Mouse (Mus musculus) left cerebral cortex, adult 6 months (tissue): ENCODE measurements around the gene Upb1. TPM values are rescaled to one million over a fixed set of nuclear protein-coding genes. Genes with fewer than 3 reads are reported as not detected.

Experiments used
- long read RNA-seq, 2 experiments: library from polyadenylated mRNA; unstranded; transcript quantifications; one replicate each; pipeline ENCODE4 v2.0.0; 2019 to 2020
- polyA plus RNA-seq: library from polyadenylated mRNA; unstranded; fragments of <200 nt; fragmentation: Nextera tagmentation; gene quantifications from 2 replicates; pipeline ENCODE4 v1.2.3, GENCODE M21; 2021

Upb1 gene
- 0.28 and 0.29 TPM in 2 replicates for polyA plus RNA-seq
- long read RNA-seq, experiment 1, transcript Upb1-201 (10 exons, 3,042 nt): major isoform, 6 of 7 reads
- long read RNA-seq, experiment 1, partial matches to known transcripts: 0 of 7 reads
- long read RNA-seq, experiment 1, other reads (novel, unspliced or antisense): 1 of 7 reads
- long read RNA-seq, experiment 2, partial matches to known transcripts: 1 of 3 reads
- long read RNA-seq, experiment 2, other reads (novel, unspliced or antisense): 1 of 3 reads

GRCm38 (mm10) chr10:75400958-75401357, at the start of gene Upb1:
Gene Upb1, plus strand, starts transcription at chr10:75401115.

Other genes with a start within 250 kb of the Upb1 start
- 13.4 and 14.0 TPM in 2 replicates for gene Specc1l, start 189.0 kb upstream of the Upb1 start, polyA plus RNA-seq
- 30.8 and 41.2 TPM in 2 replicates for gene Adora2a, start 84.2 kb upstream of the Upb1 start, polyA plus RNA-seq
- gene Snrpd3, start 116.4 kb downstream of the Upb1 start, polyA plus RNA-seq: 82.8 and 119 TPM in 2 replicates
- gene Gucd1, start 116.9 kb downstream of the Upb1 start, polyA plus RNA-seq: 5.3 and 7.4 TPM in 2 replicates
- gene Lrrc75b, start 159.2 kb downstream of the Upb1 start, polyA plus RNA-seq: 1.9 and 3.4 TPM in 2 replicates
- 1.1 and 1.2 TPM in 2 replicates for gene Ggt1, start 160.5 kb downstream of the Upb1 start, polyA plus RNA-seq
- gene Ggt5, start 188.2 kb downstream of the Upb1 start, polyA plus RNA-seq: 0.75 and 1.3 TPM in 2 replicates
- 4.3 and 4.5 TPM in 2 replicates for gene Susd2, start 242.9 kb downstream of the Upb1 start, polyA plus RNA-seq